Mouse (Mus musculus): ENCODE measurements around the gene Usp22.

DNA sequence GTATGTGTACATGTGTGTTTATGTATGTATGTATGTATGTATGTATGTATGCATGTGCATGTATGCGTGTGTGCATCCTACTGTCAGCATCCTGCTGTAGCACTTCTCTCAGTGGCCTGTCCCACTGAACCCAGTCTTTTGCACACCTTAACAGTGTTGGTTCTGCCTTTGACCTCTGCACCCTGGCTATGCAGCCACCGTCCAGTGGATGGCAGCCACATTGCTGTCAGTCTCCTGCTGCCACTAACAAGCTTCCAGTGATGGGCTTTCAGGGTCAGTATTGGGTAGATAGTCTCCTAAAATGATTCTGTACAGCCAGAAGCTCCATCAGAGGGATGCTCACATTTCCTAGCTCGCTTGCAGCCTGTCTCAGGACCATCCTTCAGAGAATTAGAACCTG is 51.0 kb downstream of the Usp22 start:
- TF ChIP-seq POLR2A (IDR thresholded peaks at IDR 0.05; ENCODE audit: borderline replicate concordance, low read depth, low read length) (no peak), CTCF (IDR thresholded peaks at IDR 0.05; ENCODE audit: low read depth, low read length) (no peak)

Data from bone marrow macrophage, adult 2 months (primary cell).